Mouse (Mus musculus): ENCODE measurements at regions not wholly inside any gene's neighbourhood (a gene's known extent, or its start where the extent isn't known, plus 50 kb on each side); places are given as distances from the start of the nearest gene placed in this dataset.
A peak's percentile ranks its signal among the peaks of the same experiment; 100 is the strongest.

DNA sequence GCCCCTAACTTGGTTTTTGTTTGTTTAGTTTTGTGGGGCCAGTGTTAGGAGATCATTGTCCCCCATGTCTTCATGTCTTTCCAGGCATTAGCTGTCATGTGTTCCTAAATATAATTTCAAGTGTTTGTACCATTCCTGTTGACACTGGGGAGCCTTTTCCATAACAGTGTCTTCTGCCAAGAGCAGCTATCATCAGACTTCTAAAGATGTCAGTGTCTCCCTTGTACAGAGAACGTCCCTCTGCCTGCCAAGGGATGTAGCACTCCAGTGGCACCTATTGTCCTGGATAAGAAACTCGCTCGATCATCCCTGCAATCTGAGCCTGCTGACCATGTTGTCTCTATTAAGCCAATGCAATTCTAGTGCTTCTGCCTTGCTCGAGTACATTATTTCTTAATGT is 64.6 kb upstream of the Lhfpl2 start:
- Histone ChIP-seq H3K4me1 (ENCODE audit: control insufficient read depth, insufficient read depth, low read length) (peaks cover 80% of the 10 kb centered on the region), H3K27ac (ENCODE audit: insufficient read depth, low read depth, low read length) (peak overlapping the region; percentile 76), H3K4me3 (ENCODE audit: insufficient read depth, low read length) (no peak overlapping the region)
- no peak for TF ChIP-seq CTCF (IDR thresholded peaks at IDR 0.05; ENCODE audit: low read depth, low read length)
- TF ChIP-seq POLR2A (IDR thresholded peaks at IDR 0.05; ENCODE audit: borderline replicate concordance, low read depth, low read length), result no peak

DNA sequence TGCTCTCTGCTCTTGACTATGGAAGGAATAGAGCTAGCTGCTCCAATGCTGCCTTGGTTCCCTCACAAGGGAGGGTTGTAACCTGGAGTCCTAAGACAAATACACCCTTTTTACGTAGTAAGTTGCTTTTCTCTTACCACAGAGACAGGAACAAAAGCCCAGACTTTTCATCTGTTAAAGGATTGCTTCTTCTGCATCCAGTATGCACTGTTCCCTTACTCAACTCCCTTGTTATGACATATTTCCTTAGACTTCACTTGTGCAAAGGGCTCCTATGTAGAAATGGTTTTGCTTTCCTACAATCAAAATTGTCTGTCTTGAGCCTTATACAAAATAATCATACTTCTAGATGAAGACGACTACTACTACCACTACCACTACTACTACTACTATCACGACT is 62.2 kb upstream of the Lhfpl2 start:
- Histone ChIP-seq H3K4me3 (ENCODE audit: insufficient read depth, low read length) (no peak overlapping the region), H3K27ac (ENCODE audit: insufficient read depth, low read depth, low read length) (peak overlapping the region; percentile 36), H3K4me1 (ENCODE audit: control insufficient read depth, insufficient read depth, low read length) (peaks cover 62% of the 10 kb centered on the region)
- TF ChIP-seq POLR2A (IDR thresholded peaks at IDR 0.05; ENCODE audit: borderline replicate concordance, low read depth, low read length) (no peak), CTCF (IDR thresholded peaks at IDR 0.05; ENCODE audit: low read depth, low read length) (no peak)

DNA sequence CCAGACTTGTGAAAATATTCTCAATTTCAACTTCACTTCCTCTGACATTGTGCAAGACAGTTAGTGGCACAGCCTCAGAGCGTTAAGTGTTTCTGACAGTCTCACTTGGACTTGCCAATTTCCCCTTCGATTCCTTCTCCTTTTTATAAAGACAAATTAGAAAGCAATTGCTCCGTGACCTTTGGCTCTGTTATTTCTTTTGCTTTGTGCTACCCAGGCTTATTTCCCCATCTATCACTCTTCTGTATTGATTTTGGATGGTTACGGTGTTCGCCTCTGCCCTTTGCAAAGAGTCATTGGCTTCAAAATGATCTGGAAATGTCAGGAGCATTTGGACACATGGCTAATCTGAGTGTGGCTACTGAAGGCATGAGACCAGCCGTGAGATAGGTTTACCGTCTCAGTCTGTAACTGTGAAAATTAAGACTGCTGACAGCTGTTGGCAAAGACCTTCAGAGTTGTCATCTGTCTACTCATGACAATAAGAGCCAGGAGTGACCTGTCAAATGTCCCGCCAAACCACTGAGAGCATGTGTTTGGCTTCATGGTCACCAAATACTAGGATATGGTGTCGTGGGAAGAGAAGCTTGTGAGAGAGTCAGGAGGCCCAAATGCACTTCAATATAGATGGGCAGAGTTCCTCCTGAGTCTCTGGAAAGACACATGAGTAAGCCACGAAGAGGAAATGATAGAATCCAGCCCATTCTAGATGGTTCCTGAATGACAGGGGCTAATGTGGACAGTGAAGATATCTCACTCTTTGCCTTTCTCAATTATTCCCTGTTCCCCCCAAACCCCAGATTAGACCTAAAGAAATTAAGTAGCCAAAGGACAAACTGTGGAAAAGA is 60.8 kb upstream of the Lhfpl2 start:
- TF ChIP-seq POLR2A (IDR thresholded peaks at IDR 0.05; ENCODE audit: borderline replicate concordance, low read depth, low read length), result no peak
- no peak for TF ChIP-seq CTCF (IDR thresholded peaks at IDR 0.05; ENCODE audit: low read depth, low read length)
- peak overlapping the region; percentile 97 for H3K27ac ChIP-seq (ENCODE audit: insufficient read depth, low read depth, low read length)
- peak overlapping the region; percentile 20 for H3K4me3 ChIP-seq (ENCODE audit: insufficient read depth, low read length)
- peaks cover 52% of the 10 kb centered on the region for H3K4me1 ChIP-seq (ENCODE audit: control insufficient read depth, insufficient read depth, low read length)

GRCm38 (mm10) chr13:93997981-93998380 is 59.6 kb upstream of the Lhfpl2 start:
- no peak for TF ChIP-seq CTCF (IDR thresholded peaks at IDR 0.05; ENCODE audit: low read depth, low read length)
- no peak for TF ChIP-seq POLR2A (IDR thresholded peaks at IDR 0.05; ENCODE audit: borderline replicate concordance, low read depth, low read length)
- no peak overlapping the region for H3K4me3 ChIP-seq (ENCODE audit: insufficient read depth, low read length)
- H3K4me1 ChIP-seq (ENCODE audit: control insufficient read depth, insufficient read depth, low read length), result peaks cover 45% of the 10 kb centered on the region
- H3K27ac ChIP-seq (ENCODE audit: insufficient read depth, low read depth, low read length), result no peak overlapping the region

- no peak overlapping the region for H3K27ac ChIP-seq (ENCODE audit: insufficient read depth, low read depth, low read length)
- TF ChIP-seq POLR2A (IDR thresholded peaks at IDR 0.05; ENCODE audit: borderline replicate concordance, low read depth, low read length) (no peak), CTCF (IDR thresholded peaks at IDR 0.05; ENCODE audit: low read depth, low read length) (no peak)
- H3K4me1 ChIP-seq (ENCODE audit: control insufficient read depth, insufficient read depth, low read length), result peaks cover 41% of the 10 kb centered on the region
- H3K4me3 ChIP-seq (ENCODE audit: insufficient read depth, low read length), result no peak overlapping the region
Observed at GRCm38 (mm10) chr13:93998406-93998805, 59.2 kb upstream of the Lhfpl2 start.

DNA sequence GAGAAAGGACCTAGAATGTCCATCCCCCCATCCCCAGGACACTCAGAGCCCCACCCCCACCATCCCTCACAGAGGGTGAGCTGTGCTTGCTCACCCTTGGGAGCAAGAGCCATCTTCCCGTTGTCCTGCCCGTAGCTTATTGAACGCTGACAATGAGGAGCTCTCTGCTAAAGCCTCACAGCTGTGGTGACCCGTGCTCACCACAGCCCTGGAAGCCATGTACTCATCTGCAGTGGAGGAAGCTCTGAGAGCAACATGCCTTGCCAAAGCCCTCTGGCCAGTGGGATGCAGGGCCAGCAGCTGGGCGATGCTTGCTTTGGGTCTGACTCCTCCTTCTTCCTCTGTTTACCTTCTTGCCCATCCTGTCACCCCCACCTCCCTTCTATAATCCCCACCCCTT is 53.8 kb upstream of the Lhfpl2 start:
- no peak for TF ChIP-seq POLR2A (IDR thresholded peaks at IDR 0.05; ENCODE audit: borderline replicate concordance, low read depth, low read length)
- TF ChIP-seq CTCF (IDR thresholded peaks at IDR 0.05; ENCODE audit: low read depth, low read length), result no peak
- H3K27ac ChIP-seq (ENCODE audit: insufficient read depth, low read depth, low read length), result no peak overlapping the region
- H3K4me3 ChIP-seq (ENCODE audit: insufficient read depth, low read length), result no peak overlapping the region
- peaks cover 17% of the 10 kb centered on the region for H3K4me1 ChIP-seq (ENCODE audit: control insufficient read depth, insufficient read depth, low read length)

- TF ChIP-seq CTCF (IDR thresholded peaks at IDR 0.05; ENCODE audit: low read depth, low read length), result no peak
- TF ChIP-seq POLR2A (IDR thresholded peaks at IDR 0.05; ENCODE audit: borderline replicate concordance, low read depth, low read length), result no peak
- peaks cover 17% of the 10 kb centered on the region for H3K4me1 ChIP-seq (ENCODE audit: control insufficient read depth, insufficient read depth, low read length)
- no peak overlapping the region for H3K27ac ChIP-seq (ENCODE audit: insufficient read depth, low read depth, low read length)
- H3K4me3 ChIP-seq (ENCODE audit: insufficient read depth, low read length), result no peak overlapping the region
Observed at GRCm38 (mm10) chr13:94004417-94004816, 53.2 kb upstream of the Lhfpl2 start.

GRCm38 (mm10) chr13:94005880-94006279 is 51.7 kb upstream of the Lhfpl2 start:
- TF ChIP-seq POLR2A (IDR thresholded peaks at IDR 0.05; ENCODE audit: borderline replicate concordance, low read depth, low read length), result no peak
- peaks cover 12% of the 10 kb centered on the region for H3K4me1 ChIP-seq (ENCODE audit: control insufficient read depth, insufficient read depth, low read length)
- H3K4me3 ChIP-seq (ENCODE audit: insufficient read depth, low read length), result no peak overlapping the region
- H3K27ac ChIP-seq (ENCODE audit: insufficient read depth, low read depth, low read length), result no peak overlapping the region; the same call in 1 of the 2 replicates

Measured in bone marrow macrophage, adult 2 months (primary cell).